Mouse (Mus musculus) adrenal gland, postnatal 14 days (tissue): Measurements from ENCODE around the gene Osbpl7. TPM values are rescaled to one million over a fixed set of nuclear protein-coding genes. Genes with fewer than 3 reads are reported as not detected.

ENCODE experiments used
- DNase-seq: peaks from one replicate; pipeline ENCODE4 v3.0.0; 2021; ENCODE audit warnings: mixed read lengths
- microRNA-seq, 2 experiments: library from miRNA; unstranded; fragments of <30 nt; microRNA quantifications; one replicate each; pipeline ENCODE4 v1.2.0; 2021
- total RNA-seq: library from RNA; stranded (reverse); gene quantifications from 2 replicates; pipeline ENCODE4 v1.2.3, GENCODE M21; 2021

The Osbpl7 gene
- total RNA-seq, 1 experiment from 2014 or later: 8.0 TPM

DNA sequence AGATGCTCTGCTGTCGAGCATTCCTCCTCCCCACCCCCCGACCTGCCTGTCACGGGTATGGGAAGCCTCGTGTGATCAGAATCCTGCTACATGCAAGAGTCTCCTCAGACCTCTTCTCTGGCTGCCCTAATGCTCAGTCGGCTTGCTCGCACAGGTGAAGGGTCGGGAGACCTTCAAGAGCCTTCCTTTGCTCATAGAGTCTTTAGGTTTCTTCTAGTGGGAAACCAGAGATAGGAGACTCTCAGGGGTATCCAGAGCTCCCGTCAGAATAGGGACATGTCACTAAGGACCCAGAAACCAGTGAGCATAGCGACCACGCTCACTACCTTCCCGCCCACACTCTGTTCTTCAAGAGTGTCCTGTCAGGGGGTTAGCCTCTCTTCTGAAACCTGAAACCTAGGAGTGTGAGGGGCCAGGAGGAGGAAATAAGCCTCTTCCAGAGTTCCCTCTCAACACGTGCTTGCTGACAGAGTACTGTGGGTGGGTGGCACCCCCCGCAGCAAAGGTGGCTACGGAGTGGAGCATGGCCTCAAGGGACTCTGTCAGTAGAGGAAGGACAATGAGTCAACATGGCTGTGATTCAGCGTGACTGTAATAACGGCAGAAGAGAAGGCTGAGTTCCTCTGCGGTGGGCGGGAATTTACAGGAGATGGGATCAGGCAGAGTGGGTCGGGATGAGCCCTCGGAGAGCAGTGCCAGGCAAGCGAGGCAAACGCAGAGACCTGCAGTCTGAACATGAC lies 33.1 kb downstream of the Osbpl7 start:
- peak; percentile 70 for DNase-seq

DNA sequence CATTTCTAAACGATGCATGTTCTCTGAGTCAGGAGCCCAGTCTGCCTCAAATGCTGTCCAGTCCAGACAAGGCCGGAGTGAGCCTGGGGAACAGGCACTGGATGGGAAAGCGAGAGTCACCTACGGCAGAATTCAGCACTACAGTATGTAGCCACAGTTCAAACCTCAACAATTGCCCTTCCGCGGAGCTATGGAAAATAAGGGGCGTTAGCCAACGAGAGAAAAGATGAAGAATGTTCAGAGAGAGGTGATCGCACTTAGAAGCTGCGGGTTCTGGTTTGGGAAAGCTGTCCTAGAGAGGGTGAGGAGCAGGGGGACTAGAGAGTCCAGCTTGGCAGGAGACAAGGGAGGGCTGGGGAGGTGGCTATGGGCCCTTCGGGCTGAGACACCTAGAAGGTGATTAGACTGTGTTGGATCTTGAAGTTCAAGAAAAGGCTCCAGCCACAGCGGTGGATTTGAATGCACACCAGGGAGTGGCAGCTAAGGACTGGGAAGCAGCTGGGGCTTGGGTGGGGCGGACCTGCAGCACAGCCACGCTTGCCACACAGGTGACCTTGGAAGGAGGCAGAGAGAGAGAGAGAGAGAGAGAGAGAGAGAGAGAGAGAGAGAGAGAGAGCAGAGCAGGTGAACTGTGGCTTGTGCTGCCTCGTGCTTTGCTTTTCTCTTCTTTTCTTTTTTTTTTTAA lies 34.5 kb downstream of the Osbpl7 start:
- DNase-seq: no peak

DNA sequence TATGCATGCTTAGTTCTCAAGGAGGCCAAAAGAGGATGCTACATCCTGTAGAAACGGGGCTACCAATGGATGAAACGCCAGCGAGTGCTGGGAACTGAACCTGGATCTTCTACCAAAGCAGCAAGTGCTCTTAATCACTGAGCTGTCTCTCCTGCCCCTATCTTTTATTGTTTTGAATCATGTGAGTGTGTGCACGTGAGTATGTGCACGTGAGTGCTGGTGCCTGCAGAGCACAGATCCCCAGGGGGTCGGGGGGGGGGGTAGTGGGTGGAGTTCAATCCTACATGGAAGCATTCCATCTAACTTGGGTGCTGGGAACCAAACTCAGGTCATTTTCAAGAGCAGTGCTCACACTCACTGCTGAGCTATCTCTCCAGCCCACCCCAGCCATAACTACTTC lies 35.9 kb downstream of the Osbpl7 start:
- DNase-seq: no peak

DNA sequence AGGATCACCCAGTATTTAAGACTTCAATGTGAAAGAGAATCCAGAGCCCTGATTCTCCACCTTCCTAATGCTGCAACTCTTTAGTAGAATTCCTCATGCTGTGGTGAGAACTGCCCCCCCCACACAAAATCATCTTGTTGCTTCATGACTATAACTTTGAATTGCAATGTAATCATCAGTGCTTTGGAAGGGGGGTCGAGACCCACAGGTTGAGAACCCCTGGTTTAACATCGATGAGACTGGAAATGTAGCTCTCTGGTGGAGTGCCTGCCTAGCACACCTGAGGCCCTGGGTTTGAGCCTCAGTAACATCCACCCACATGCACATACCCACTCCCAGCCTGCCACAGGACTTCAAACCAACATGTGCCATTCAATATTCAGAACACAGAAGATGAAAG lies 44.2 kb downstream of the Osbpl7 start:
- no peak for DNase-seq

DNA sequence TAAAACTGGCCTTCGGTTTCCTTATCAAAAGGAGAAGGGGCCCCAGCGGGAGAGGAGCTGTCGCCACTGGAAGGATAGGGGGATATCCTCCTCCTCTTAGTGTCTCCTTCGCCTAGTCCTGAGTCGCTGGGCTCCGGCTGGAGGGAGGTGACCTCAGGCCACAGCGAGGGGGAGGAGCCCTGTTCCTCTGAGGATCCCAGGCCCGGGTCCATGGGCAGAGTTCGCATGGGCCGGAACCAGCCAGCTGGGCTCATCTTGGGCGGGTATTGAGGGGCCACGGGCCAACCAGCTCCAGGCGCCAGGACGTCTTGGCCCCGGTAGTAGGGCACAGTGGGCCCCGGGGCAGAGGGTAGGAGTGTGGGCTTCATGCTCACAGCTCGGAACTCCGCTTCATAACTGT lies 48.4 kb downstream of the Osbpl7 start:
- peak; percentile 54 for DNase-seq

DNA sequence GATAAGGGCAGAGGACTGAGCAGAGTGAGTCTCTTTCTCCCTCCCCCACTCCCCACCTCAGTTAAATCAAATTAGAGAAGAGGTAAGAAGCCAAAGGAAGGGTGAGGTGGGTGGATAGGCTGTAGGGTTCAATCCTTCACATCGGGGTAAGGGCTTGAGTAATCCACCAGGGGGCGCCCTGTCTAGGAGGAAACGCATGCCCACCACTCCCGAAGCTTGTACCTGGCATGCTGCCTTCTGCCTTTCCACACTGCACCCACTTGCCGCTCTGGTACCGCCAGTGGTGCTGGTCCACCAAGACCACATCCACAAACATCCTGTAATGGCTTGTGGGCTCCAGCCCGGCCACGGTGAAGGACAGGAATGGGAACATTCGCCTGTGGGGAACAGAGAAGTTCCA lies 51.3 kb downstream of the Osbpl7 start:
- DNase-seq: peak; percentile 88

DNA sequence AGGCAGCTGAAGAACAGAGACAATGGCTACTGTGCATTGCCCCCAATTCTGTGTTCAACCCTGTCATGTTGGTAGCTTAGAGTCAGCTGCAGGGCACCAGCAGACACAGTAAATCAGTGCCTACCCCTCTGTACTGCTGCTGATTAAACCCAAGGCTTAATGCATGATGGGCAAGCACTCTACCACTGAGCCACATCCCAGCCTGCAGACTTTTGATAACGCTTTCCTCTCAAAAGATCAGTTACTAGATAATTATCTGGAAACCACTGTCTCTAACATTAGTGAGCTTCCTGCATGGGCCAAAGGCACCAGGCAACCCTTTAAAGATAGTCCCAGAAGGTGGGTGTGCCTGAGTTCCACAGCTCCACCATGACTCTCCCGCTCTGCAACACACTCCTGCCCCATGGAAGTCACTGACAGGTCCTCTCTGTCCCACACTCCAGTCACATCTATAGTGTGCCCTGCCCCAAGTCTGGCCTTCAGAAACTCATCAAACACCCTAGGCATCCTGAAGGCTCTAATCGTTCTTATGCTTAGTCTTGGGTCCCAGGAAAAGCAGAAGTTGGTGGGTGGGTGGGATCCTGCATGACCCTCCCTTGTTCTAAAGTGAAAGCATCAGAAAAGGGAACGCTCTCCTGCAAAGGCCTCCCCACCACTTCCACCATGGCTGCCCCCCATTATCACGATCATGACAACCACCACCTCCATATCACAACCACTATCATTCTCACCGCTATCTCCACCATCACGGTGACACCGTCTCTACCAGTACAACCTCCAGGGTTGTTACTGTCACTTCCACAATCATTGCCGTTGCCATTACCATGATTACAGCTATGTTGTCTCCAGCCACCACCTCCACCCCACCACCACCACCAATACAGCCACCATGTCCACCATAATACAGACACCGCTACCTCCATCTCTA lies 53.0 kb downstream of the Osbpl7 start:
- no peak for DNase-seq

DNA sequence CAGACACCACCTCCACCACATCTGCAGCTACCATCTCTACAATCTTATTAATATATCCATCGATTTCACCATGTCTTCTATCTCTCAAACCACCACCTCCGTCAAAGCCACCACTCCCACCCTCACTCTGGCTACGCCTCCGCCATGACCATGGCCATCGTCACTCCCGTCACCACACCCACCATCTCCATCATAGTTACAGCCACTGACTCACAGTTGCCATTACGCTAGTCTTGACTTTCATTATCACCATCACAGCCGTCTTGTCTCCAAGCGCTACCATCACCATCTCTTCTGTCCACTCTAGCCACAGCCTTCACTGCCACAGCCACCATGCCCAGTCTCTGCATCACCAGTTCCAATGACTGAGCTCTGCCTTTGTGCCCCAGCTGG lies 53.7 kb downstream of the Osbpl7 start:
- DNase-seq: no peak

DNA sequence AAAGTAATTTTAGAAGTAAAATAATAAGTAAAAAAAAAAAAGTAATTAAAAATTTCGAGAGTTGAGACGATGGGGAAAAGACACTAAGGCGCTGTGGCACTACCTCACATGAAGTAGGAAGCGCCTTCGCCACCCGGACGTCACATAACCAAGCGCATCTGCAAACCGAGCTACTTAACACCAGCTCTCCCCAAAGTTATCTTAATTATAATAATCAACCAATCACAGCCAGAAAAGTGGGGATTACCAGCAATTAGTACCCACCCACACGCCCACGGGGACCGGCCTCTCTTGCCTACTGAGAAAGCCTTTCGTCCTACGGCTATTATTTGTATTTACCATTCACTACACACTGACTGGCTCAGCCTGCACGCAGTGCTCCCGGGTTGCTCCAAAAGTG lies 58.5 kb downstream of the Osbpl7 start:
- no peak for DNase-seq

DNA sequence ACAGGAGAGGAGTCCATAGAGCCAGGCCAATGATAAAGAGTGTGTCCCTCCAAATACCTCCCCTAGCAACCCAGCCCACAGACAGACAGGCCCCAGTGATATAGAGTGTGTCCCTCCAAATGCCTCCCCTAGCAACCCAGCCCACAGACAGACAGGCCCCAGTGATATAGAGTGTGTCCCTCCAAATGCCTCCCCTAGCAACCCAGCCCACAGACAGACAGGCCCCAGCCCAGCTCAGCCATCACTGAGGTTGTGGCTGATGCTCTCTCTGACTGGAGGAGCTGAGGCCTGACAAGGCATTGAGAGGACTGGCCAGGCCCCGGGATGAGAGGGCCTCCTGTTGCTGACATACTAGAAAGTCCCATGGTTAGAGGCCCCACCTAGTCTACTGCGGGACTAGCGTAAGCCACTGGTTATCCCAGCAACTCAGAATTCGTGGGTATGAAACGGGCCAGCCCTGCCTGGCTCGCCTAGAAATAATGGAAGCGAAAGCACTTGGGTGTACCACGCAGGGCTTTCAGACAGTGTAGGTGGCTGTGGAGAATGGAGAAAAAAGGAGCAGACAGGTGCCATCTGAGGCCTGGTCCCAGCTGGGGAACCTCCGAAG lies 62.2 kb downstream of the Osbpl7 start:
- no peak for DNase-seq

DNA sequence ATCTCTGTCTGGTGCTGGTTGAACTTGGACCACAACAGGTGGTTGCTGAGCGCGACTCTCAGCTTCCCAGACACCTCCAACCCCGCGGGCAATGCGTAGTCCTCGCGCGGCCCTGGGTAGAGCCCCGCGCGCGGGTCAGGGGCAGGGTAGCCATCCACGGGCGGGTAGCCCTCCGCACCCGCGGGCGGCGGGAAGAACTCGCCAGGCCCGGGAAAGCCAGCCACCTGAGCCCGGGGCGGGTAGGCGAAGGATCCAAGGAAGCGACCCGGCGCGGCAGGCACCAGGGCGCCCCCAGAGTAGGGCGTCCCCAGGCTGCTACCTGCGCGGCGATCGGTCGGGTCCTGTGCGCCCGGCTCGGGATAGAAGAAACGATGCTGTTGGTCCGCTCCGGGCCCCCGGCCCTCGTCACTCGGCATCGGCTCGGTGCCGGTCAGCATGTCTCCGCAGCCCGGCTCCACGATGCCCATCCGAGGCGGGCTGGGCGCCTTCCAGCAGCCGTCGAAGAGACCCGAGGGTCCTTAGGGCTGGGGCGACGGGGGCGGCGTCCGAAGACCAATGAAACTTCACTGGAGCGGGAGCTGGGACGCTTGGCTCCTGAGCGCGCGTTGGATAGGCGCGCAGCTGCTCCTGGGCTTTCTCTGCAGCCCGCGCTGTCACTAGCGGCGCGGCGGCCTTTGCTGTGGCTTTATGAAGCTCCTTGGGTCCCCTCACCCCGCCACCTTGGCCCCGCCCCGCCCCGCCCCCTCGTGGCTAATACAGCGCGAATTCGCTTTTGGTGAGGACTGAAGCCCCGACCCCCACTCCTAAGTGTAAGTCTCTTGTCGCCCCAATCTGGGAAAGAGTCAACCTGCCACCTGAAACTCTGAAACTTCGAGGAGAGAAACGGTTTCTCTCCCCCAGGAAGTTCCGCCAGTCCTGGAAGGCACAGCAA lies 64.5 kb downstream of the Osbpl7 start, which contains the start of gene Tbx21:
Tbx21 (minus strand) TSS at position 661 of the 931 bp plus-strand sequence.
- no peak for DNase-seq

DNA sequence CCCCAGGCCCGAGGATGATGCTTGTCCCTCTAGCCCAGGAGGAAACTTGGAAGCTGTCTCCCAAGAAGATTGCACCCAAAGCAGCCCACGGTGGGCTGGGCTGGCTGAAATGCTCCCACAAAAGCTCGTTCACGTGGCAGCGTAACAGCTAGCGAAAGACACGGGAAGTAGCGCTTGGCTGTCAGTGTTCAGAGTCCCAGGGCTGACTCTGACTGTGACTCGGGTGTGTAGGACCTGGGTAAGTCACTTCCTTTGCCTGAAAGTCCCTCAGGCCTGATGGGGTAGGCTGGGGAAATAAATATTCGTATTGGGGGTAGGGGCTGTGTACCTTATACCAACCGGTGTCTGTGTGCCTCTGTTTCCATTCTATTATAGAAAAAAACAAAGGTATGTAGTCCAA lies 65.4 kb downstream of the Osbpl7 start:
- DNase-seq: no peak

Small RNA genes within 50 kb of the gene (microRNA-seq; reads per million reads assigned to microRNA genes)
- 0 to 1.1 reads per million in 2 experiments for gene Mir8103

Other genes with a start within 250 kb of the Osbpl7 start
- gene Nfe2l1, start 220.7 kb upstream of the Osbpl7 start, total RNA-seq: 362 and 371 TPM in 2 replicates
- 39.8 and 43.7 TPM in 2 replicates for gene Copz2, start 200.8 kb upstream of the Osbpl7 start, total RNA-seq
- 48.6 and 49.9 TPM in 2 replicates for gene Cdk5rap3, start 134.1 kb upstream of the Osbpl7 start, total RNA-seq
- gene Prr15l, start 122.5 kb upstream of the Osbpl7 start, total RNA-seq: 0.37 TPM in 1 of 2 replicates, not detected in the other
- 28.3 and 31.9 TPM in 2 replicates for gene Pnpo, start 106.6 kb upstream of the Osbpl7 start, total RNA-seq
- gene Sp2, start 67.7 kb upstream of the Osbpl7 start, total RNA-seq: 15.5 and 18.3 TPM in 2 replicates
- gene Sp6, start 37.2 kb upstream of the Osbpl7 start, total RNA-seq: 0.22 and 0.30 TPM in 2 replicates
- gene Scrn2, start 20.7 kb upstream of the Osbpl7 start, total RNA-seq: 15.9 and 18.3 TPM in 2 replicates
- gene Lrrc46, start 9.2 kb upstream of the Osbpl7 start, total RNA-seq: 0.93 and 0.94 TPM in 2 replicates
- 124 and 130 TPM in 2 replicates for gene Mrpl10, start 9.1 kb upstream of the Osbpl7 start, total RNA-seq
- gene Tbx21, start 64.7 kb downstream of the Osbpl7 start, total RNA-seq: 0.33 and 0.56 TPM in 2 replicates
- gene Tbkbp1, start 100.9 kb downstream of the Osbpl7 start, total RNA-seq: 17.6 and 22.9 TPM in 2 replicates
- gene Kpnb1, start 137.3 kb downstream of the Osbpl7 start, total RNA-seq: 123 and 138 TPM in 2 replicates
- gene Npepps, start 230.0 kb downstream of the Osbpl7 start, total RNA-seq: 73.2 and 74.2 TPM in 2 replicates